Mouse (Mus musculus) bone marrow, adult 2 months (tissue): ENCODE results near the gene Ssh2.

Experiments
- CTCF ChIP-seq: fragments of 200-500 bp; IDR thresholded peaks from 2 replicates; pipeline ENCODE4 v1.5.1; 2011; ENCODE audit warnings: low read length, control low read depth; ENCODE audit not compliant: control insufficient read depth, insufficient read depth
- POLR2A ChIP-seq: fragments of 200-500 bp; IDR thresholded peaks from 2 replicates; pipeline ENCODE4 v1.6.1; 2011; ENCODE audit warnings: low read depth, mild to moderate bottlenecking, control low read depth, low read length, borderline replicate concordance; ENCODE audit not compliant: control insufficient read depth

DNA sequence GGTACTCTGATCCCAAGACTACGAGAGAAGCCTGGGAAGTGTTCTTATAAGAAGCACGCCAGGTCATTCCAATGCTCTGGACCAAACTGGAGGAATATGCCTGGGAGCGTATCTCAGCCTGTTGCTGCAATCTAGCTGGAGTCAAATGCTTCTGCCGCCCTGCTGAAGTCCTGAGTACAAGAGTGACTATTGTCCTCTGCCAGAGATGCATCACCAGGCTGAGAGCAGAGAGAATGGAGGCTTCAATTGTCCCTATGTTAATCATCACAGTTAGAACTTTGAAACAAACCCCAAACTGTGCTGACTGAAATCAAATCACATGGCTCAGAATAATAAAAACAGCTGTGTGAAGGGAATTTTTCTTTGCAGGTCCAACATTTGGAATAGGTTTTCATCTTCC, 42.4 kb upstream of the Ssh2 start:
- no peak for TF ChIP-seq CTCF
- no peak for TF ChIP-seq POLR2A
